Mouse (Mus musculus) liver, adult 2 months (tissue): ENCODE data around the gene Fas. TPM values are rescaled to one million over a fixed set of nuclear protein-coding genes. Genes with fewer than 3 reads are reported as not detected.

Experiments
- DNase-seq: peaks from one replicate; pipeline ENCODE4 v3.0.0-alpha.2; 2011; ENCODE audit warnings: low read depth, low spot score; ENCODE audit errors: extremely low read depth
- H3K27ac ChIP-seq: fragments of 200-500 bp; replicated peaks from 2 replicates; pipeline ENCODE4 v1.5.1; 2012; ENCODE audit warnings: low read depth, mild to moderate bottlenecking, control low read depth, inconsistent platforms, low read length; ENCODE audit not compliant: insufficient read depth
- H3K27me3 ChIP-seq: fragments of 200-500 bp; 2 replicates; pipeline ENCODE4 v1.6.1; 2012; ENCODE audit warnings: mild to moderate bottlenecking, moderate library complexity, low read length, inconsistent platforms; ENCODE audit not compliant: control insufficient read depth, insufficient read depth
- H3K36me3 ChIP-seq: fragments of 200-500 bp; 2 replicates; pipeline ENCODE4 v1.6.1; 2012; ENCODE audit warnings: low read length, inconsistent platforms; ENCODE audit not compliant: control insufficient read depth, insufficient read depth
- H3K4me1 ChIP-seq: fragments of 200-500 bp; 2 replicates; pipeline ENCODE4 v1.6.1; 2011; ENCODE audit warnings: low read length; ENCODE audit not compliant: control insufficient read depth, insufficient read depth
- H3K4me3 ChIP-seq: fragments of 200-500 bp; 2 replicates; pipeline ENCODE4 v1.5.1; 2011; ENCODE audit warnings: low read depth, mild to moderate bottlenecking, control low read depth, low read length, moderate library complexity; ENCODE audit not compliant: insufficient read depth
- H3K79me2 ChIP-seq: fragments of 200-500 bp; 2 replicates; pipeline ENCODE4 v1.6.1; 2012; ENCODE audit warnings: inconsistent platforms, mild to moderate bottlenecking, low read length, moderate library complexity; ENCODE audit not compliant: control insufficient read depth, insufficient read depth
- H3K9ac ChIP-seq: fragments of 200-500 bp; 2 replicates; pipeline ENCODE4 v1.6.1; 2012; ENCODE audit warnings: low read depth, mild to moderate bottlenecking, control low read depth, inconsistent platforms, low read length
- CTCF ChIP-seq: fragments of 200-500 bp; IDR thresholded peaks from 2 replicates; pipeline ENCODE4 v1.5.1; 2011; ENCODE audit warnings: low read depth, low read length, control low read depth
- POLR2A ChIP-seq: fragments of 200-500 bp; IDR thresholded peaks from 2 replicates; pipeline ENCODE4 v1.6.1; 2011; ENCODE audit warnings: low read length, control low read depth; ENCODE audit not compliant: insufficient read depth; ENCODE audit errors: extremely low read depth
- WGBS: fragments of 180-500 bp; shearing (Covaris S2); methylation state at CpG from one replicate; pipeline ENCODE4 v1.1.7; 2018; 5-methylcytosine and 5-hydroxymethylcytosine counted together
- polyA plus RNA-seq: library from polyadenylated mRNA; depleted of rRNA; stranded (reverse); fragments of >200 nt; gene quantifications from 2 replicates; pipeline ENCODE4 v1.2.3, GENCODE M21; 2012
- total RNA-seq: library from RNA; depleted of rRNA; stranded (reverse); fragments of >200 nt; gene quantifications from 2 replicates; pipeline ENCODE4 v1.2.3, GENCODE M21; 2014

The Fas gene
- total and polyA plus RNA-seq, 2 experiments, result 3.4 to 25.5 TPM

DNA sequence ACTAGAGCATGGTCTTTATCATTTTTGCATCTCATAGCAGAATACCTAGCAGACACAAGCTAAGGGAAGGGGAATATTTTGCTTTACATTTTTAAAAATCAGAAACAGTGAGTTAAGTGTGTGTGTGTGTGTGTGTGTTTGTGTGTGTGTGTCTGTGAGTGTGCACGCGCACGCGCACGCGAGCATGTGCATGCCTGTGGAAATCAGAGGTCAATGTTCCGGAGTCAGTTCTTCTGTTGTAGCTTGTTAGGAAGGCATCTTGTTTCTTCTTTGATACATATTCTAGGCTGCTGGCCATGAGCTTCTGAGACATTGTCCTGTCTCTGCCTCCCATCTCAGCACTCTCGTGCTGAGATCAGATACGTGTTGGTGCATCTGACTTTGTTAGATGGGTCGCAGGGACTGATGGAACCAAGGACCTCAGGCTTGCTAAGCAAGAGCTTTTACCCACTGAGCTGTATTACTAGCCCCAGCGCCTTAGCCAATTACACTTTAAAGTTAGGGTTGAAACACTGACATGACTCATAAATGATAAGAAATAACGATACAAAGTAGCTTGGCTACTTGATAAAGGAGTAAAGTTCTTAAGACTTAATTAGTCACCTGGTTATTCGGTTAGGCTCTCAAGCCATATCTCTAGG lies 19.5 kb upstream of the Fas start:
- Histone ChIP-seq H3K27me3 (no peaks in the 10 kb centered on the region), H3K27ac (no peak overlapping the region), H3K9ac (no peak overlapping the region), H3K4me3 (no peak overlapping the region), H3K4me1 (no peaks in the 10 kb centered on the region), H3K79me2 (no peaks in the 10 kb centered on the region), H3K36me3 (no peaks in the 10 kb centered on the region)
- TF ChIP-seq POLR2A, result no peak
- 95% methylated on average over 13 of the region's 13 CpGs for WGBS
- DNase-seq, result no peak

DNA sequence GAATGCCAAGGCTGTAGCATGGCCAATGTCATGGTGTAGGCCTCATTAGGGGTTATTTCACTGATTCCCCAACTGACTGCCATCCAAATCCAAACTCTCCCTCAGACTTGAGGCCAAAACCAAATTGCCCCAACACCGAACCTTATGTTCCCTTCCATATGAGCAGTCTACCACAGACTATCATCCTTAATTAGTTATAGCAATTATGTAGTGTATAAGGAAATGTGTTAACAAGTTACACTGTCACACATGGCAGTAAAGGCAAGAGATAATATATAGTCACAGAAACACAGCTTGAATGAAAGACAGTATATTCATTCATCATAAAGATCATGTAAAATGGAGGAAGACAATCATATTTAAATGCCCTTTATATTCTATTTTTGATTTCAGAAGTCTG lies 17.4 kb upstream of the Fas start:
- Histone ChIP-seq H3K36me3 (no peaks in the 10 kb centered on the region), H3K4me1 (no peaks in the 10 kb centered on the region), H3K27me3 (no peaks in the 10 kb centered on the region), H3K9ac (no peak overlapping the region), H3K27ac (no peak overlapping the region), H3K79me2 (no peaks in the 10 kb centered on the region), H3K4me3 (no peak overlapping the region)
- TF ChIP-seq POLR2A, result no peak
- no peak for TF ChIP-seq CTCF
- 100% methylated on average over 1 of the region's 1 CpGs for WGBS
- DNase-seq, result no peak

DNA sequence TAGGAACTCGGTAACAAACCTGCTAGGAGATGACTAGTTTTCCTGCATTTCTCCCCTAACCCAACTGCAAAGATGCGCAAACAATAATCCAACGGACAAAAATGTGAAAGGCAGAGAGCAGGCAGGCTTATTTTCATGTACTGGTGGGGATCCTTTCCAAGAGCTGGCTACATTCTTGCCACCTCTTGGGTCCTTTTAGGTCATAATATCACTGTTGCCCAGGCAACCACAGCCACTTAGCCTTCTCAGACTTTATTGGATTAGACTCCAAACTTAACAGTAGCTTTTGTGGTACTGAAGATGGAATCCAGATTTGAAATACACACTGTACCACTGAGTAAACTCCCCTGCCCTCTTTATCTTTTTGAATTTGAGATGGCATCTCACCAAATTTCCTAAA lies 12.4 kb upstream of the Fas start:
- H3K9ac ChIP-seq, result no peak overlapping the region
- H3K27me3 ChIP-seq, result no peaks in the 10 kb centered on the region
- no peak for DNase-seq
- no peak overlapping the region for H3K27ac ChIP-seq
- H3K79me2 ChIP-seq, result no peaks in the 10 kb centered on the region
- no peaks in the 10 kb centered on the region for H3K36me3 ChIP-seq
- WGBS, result 87% methylated on average over 3 of the region's 3 CpGs
- TF ChIP-seq CTCF (no peak), POLR2A (no peak)
- H3K4me3 ChIP-seq, result no peak overlapping the region
- no peaks in the 10 kb centered on the region; the same call in 1 of the 2 replicates for H3K4me1 ChIP-seq

- TF ChIP-seq CTCF (no peak), POLR2A (no peak)
- WGBS, result 64% methylated on average over 6 of the region's 6 CpGs
Measured at GRCm38 (mm10) chr19:34283614-34284013, 6.9 kb upstream of the Fas start.

GRCm38 (mm10) chr19:34284383-34284782 lies 6.1 kb upstream of the Fas start:
- TF ChIP-seq POLR2A, result 0 out of 2 replicates have a peak, but pooled peaks have one; percentile 4
- TF ChIP-seq CTCF, result peak; percentile 34; the same call in 1 of the 2 replicates
- Histone ChIP-seq H3K4me1 (peaks cover 1% of the 10 kb centered on the region; the same call in 1 of the 2 replicates), H3K36me3 (no peaks in the 10 kb centered on the region), H3K27me3 (no peaks in the 10 kb centered on the region), H3K4me3 (peak overlapping the region; percentile 56), H3K27ac (peak overlapping the region; percentile 9), H3K79me2 (no peaks in the 10 kb centered on the region), H3K9ac (peak overlapping the region; percentile 19)
- 16% methylated on average over 10 of the region's 10 CpGs for WGBS
- DNase-seq, result peak; percentile 69

More at GRCm38 (mm10) chr19:34283614-34284013, 6.9 kb upstream of the Fas start:
- H3K4me3 ChIP-seq, result no peak overlapping the region
- no peaks in the 10 kb centered on the region for H3K79me2 ChIP-seq
- peaks cover 1% of the 10 kb centered on the region; the same call in 1 of the 2 replicates for H3K4me1 ChIP-seq
- peak; percentile 21 for DNase-seq
- peak overlapping the region; percentile 52; the same call in 1 of the 2 replicates for H3K27ac ChIP-seq
- H3K36me3 ChIP-seq, result no peaks in the 10 kb centered on the region
- H3K9ac ChIP-seq, result no peak overlapping the region
- H3K27me3 ChIP-seq, result no peaks in the 10 kb centered on the region

DNA sequence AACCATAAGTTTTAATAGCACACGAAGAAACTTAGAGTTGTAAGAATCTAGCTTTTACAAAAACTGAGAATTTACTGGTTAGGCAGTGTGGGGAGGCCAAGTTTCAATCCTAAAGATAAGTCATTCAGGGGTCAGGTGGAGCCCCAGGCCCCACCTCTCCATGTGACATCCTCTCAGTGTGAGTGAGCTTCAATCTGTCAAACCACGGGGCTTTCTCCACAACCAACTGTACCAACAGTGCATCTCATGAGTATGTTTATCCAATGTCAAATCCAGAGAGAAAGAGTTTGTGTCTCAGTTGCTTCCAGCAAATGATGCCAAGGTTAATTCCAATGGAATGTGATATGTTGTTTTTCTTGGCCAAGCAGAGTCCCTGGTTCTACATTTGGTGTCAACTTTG lies 5.6 kb upstream of the Fas start:
- 49% methylated on average over 2 of the region's 2 CpGs for WGBS
- DNase-seq, result no peak

More for the DNA sequence above, 5.6 kb upstream of the Fas start:
- H3K79me2 ChIP-seq, result no peaks in the 10 kb centered on the region
- no peaks in the 10 kb centered on the region for H3K36me3 ChIP-seq
- no peak for TF ChIP-seq POLR2A
- TF ChIP-seq CTCF, result no peak
- H3K4me1 ChIP-seq, result peaks cover 2% of the 10 kb centered on the region; the same call in 1 of the 2 replicates
- no peak overlapping the region for H3K9ac ChIP-seq
- H3K27me3 ChIP-seq, result no peaks in the 10 kb centered on the region
- H3K4me3 ChIP-seq, result no peak overlapping the region
- H3K27ac ChIP-seq, result no peak overlapping the region
